13 mouse cellular contexts compared by ENCODE assay signal in genomic region chr4:98181185-98182052, GRCm38 (mm10).
A peak's percentile ranks its signal among the peaks of the same experiment; 100 is the strongest.
DNase-seq lines count a peak whose midpoint lies in the region; ATAC-seq lines count a peak whose summit lies in the region.
"Had no signal": no experiment of that assay in that cellular context is flagged by ENCODE, and none has a peak within 500 bp of the region (broad histone marks: within the 10 kb centered on the region; RNA-seq: fewer than 3 reads in every experiment).

No protein-coding gene starts in this region.

- no peak overlapping the region for H3K9ac ChIP-seq in embryonic facial prominence, embryonic 11.5 days (replicated peaks; ENCODE audit: low read length)
- no peak overlapping the region for H3K9ac ChIP-seq in hindbrain, embryonic 13.5 days

- no peaks in the 10 kb centered on the region for H3K36me3 ChIP-seq in embryonic facial prominence, embryonic 11.5 days (replicated peaks; ENCODE audit: control insufficient read depth, insufficient read depth, low read depth, low read length)
- H3K36me3 ChIP-seq in embryonic facial prominence, embryonic 10.5 days (replicated peaks) = no peaks in the 10 kb centered on the region
- H3K36me3 ChIP-seq in hindbrain, embryonic 13.5 days = no peaks in the 10 kb centered on the region
- H3K36me3 ChIP-seq in hindbrain, embryonic 10.5 days = no peaks in the 10 kb centered on the region
- H3K36me3 ChIP-seq: G1E had no signal

- H3K27me3 ChIP-seq in embryonic facial prominence, embryonic 11.5 days (ENCODE audit: control insufficient read depth, insufficient read depth, low read length) = no peaks in the 10 kb centered on the region
- no peaks in the 10 kb centered on the region for H3K27me3 ChIP-seq in embryonic facial prominence, embryonic 10.5 days (replicated peaks; ENCODE audit: low read depth, poor library complexity, severe bottlenecking)
- H3K27me3 ChIP-seq in hindbrain, embryonic 13.5 days = no peaks in the 10 kb centered on the region
- H3K27me3 ChIP-seq in hindbrain, embryonic 10.5 days (ENCODE audit: insufficient read depth, poor library complexity, severe bottlenecking) = no peaks in the 10 kb centered on the region

- peaks cover 4% of the 10 kb centered on the region; the same call in 1 of the 2 replicates for H3K4me1 ChIP-seq in embryonic facial prominence, embryonic 11.5 days (ENCODE audit: control insufficient read depth, insufficient read depth, low read length)
- peaks cover 35% of the 10 kb centered on the region for H3K4me1 ChIP-seq in embryonic facial prominence, embryonic 10.5 days
- H3K4me1 ChIP-seq in hindbrain, embryonic 13.5 days (replicated peaks) = peaks cover 22% of the 10 kb centered on the region
- peaks cover 16% of the 10 kb centered on the region for H3K4me1 ChIP-seq in hindbrain, embryonic 10.5 days (replicated peaks)

- ATAC-seq in embryonic facial prominence, embryonic 11.5 days (replicated peaks; ENCODE audit: insufficient number of reproducible peaks, low FRiP score, low TSS enrichment, low read depth) = peak; percentile 62; the same call in 1 of the 2 replicates
- ATAC-seq in hindbrain, embryonic 13.5 days (ENCODE audit: low FRiP score) = peak; percentile 49; the same call in 1 of the 2 replicates
- no peak for ATAC-seq in megakaryocyte progenitor cell, adult 5-6 weeks (replicated peaks; ENCODE audit: poor library complexity)

- DNase-seq in embryonic facial prominence, embryonic 11.5 days (ENCODE audit: low spot score) = peak; percentile 74
- no peak for DNase-seq in embryonic facial prominence, embryonic 10.5 days (ENCODE audit: low spot score)
- no peak for DNase-seq in hindbrain, embryonic 10.5 days (ENCODE audit: low spot score)
- DNase-seq in adipocyte (ENCODE audit: low spot score) = peak; percentile 40
- peak; percentile 37 for DNase-seq in layer of hippocampus, adult 9-11 months
- DNase-seq in ovary, postnatal 10 days (ENCODE audit: low spot score) = no peak
- DNase-seq: cerebellum, adult 9-10 months; thymus, adult 18-20 months had no signal

- no peak overlapping the region for H3K4me3 ChIP-seq in embryonic facial prominence, embryonic 11.5 days (ENCODE audit: low read depth, low read length)
- H3K4me3 ChIP-seq in embryonic facial prominence, embryonic 10.5 days = no peak overlapping the region
- no peak overlapping the region for H3K4me3 ChIP-seq in hindbrain, embryonic 13.5 days
- no peak overlapping the region for H3K4me3 ChIP-seq in hindbrain, embryonic 10.5 days
- H3K4me3 ChIP-seq: gastrocnemius, adult 2 months had no signal

- no peak overlapping the region for H3K4me2 ChIP-seq in embryonic facial prominence, embryonic 11.5 days (ENCODE audit: low read depth, low read length)
- H3K4me2 ChIP-seq in hindbrain, embryonic 13.5 days = no peak overlapping the region
- H3K4me2 ChIP-seq: liver, embryonic 11.5 days had no signal

- no peaks in the 10 kb centered on the region for H3K9me3 ChIP-seq in embryonic facial prominence, embryonic 11.5 days (replicated peaks; ENCODE audit: control insufficient read depth, low read length)
- H3K9me3 ChIP-seq in embryonic facial prominence, embryonic 10.5 days = no peaks in the 10 kb centered on the region
- no peaks in the 10 kb centered on the region for H3K9me3 ChIP-seq in hindbrain, embryonic 13.5 days
- no peaks in the 10 kb centered on the region for H3K9me3 ChIP-seq in hindbrain, embryonic 10.5 days

- H3K27ac ChIP-seq in embryonic facial prominence, embryonic 11.5 days (replicated peaks; ENCODE audit: low read depth, low read length) = no peak overlapping the region
- H3K27ac ChIP-seq in embryonic facial prominence, embryonic 10.5 days (replicated peaks) = no peak overlapping the region
- H3K27ac ChIP-seq in hindbrain, embryonic 13.5 days = peak overlapping the region; percentile 31
- no peak overlapping the region for H3K27ac ChIP-seq in hindbrain, embryonic 10.5 days
- H3K27ac ChIP-seq: gastrocnemius, adult 2 months had no signal

- WGBS in embryonic facial prominence, embryonic 11.5 days = 46% methylated on average over 12 of the region's 12 CpGs
- 60% methylated on average over 12 of the region's 12 CpGs for WGBS in embryonic facial prominence, embryonic 10.5 days
- 65% methylated on average over 12 of the region's 12 CpGs for WGBS in hindbrain, embryonic 13.5 days
- WGBS in hindbrain, embryonic 10.5 days = 79% methylated on average over 12 of the region's 12 CpGs

Comparison
In these comparisons a context has a peak if more than half of its experiments do, and no peak if none do; other contexts are left out.
1. DNase-seq: peak in embryonic facial prominence, embryonic 11.5 days (single experiment), adipocyte (single experiment) and layer of hippocampus, adult 9-11 months (single experiment); none in embryonic facial prominence, embryonic 10.5 days (single experiment), hindbrain, embryonic 10.5 days (single experiment) and ovary, postnatal 10 days (single experiment).